Mouse (Mus musculus): ENCODE measurements at regions not wholly inside any gene's neighbourhood (a gene's known extent, or its start where the extent isn't known, plus 50 kb on each side); places are given as distances from the start of the nearest gene placed in this dataset.

- H3K4me3 ChIP-seq (ENCODE audit: extremely low read depth, insufficient read depth, insufficient read length) = no peak overlapping the region
- WGBS = 78% methylated on average over 4 of the region's 4 CpGs
- no peaks in the 10 kb centered on the region for H3K27me3 ChIP-seq (ENCODE audit: control insufficient read depth, insufficient read depth, low read length)
- H3K27ac ChIP-seq (ENCODE audit: insufficient read depth, low read length) = no peak overlapping the region
- no peak for DNase-seq (ENCODE audit: low read depth in 1 of 2, low spot score in 2 of 2)
- no peaks in the 10 kb centered on the region for H3K36me3 ChIP-seq (ENCODE audit: control insufficient read depth, insufficient read depth, low read length)
- TF ChIP-seq CTCF (IDR thresholded peaks at IDR 0.05; ENCODE audit: extremely low read depth, insufficient read depth, insufficient read length, insufficient replicate concordance) = no peak
- peaks cover 10% of the 10 kb centered on the region; the same call in 1 of the 2 replicates for H3K4me1 ChIP-seq (ENCODE audit: control insufficient read depth, insufficient read depth, insufficient read length)
Measured at GRCm38 (mm10) chr17:88116321-88116720, 51.2 kb upstream of the Fbxo11 start.

- Histone ChIP-seq H3K27ac (ENCODE audit: insufficient read depth, low read length) (no peak overlapping the region), H3K27me3 (ENCODE audit: control insufficient read depth, insufficient read depth, low read length) (no peaks in the 10 kb centered on the region), H3K36me3 (ENCODE audit: control insufficient read depth, insufficient read depth, low read length) (no peaks in the 10 kb centered on the region), H3K4me1 (ENCODE audit: control insufficient read depth, insufficient read depth, insufficient read length) (peaks cover 8% of the 10 kb centered on the region; the same call in 1 of the 2 replicates), H3K4me3 (ENCODE audit: extremely low read depth, insufficient read depth, insufficient read length) (no peak overlapping the region)
- WGBS = 34% methylated on average over 4 of the region's 4 CpGs
- TF ChIP-seq POLR2A (IDR thresholded peaks at IDR 0.05; ENCODE audit: low read depth, low read length) (no peak), CTCF (IDR thresholded peaks at IDR 0.05; ENCODE audit: extremely low read depth, insufficient read depth, insufficient read length, insufficient replicate concordance) (no peak)
- DNase-seq (ENCODE audit: low read depth in 1 of 2, low spot score in 2 of 2) = no peak
Measured at GRCm38 (mm10) chr17:88118714-88119113, 53.6 kb upstream of the Fbxo11 start.

GRCm38 (mm10) chr17:88123711-88124110 is 58.6 kb upstream of the Fbxo11 start:
- peak in 1 of 2 experiments; percentile 71 for DNase-seq (ENCODE audit: low read depth in 1 of 2, low spot score in 2 of 2)
- Histone ChIP-seq H3K27me3 (ENCODE audit: control insufficient read depth, insufficient read depth, low read length) (no peaks in the 10 kb centered on the region), H3K27ac (ENCODE audit: insufficient read depth, low read length) (no peak overlapping the region), H3K4me3 (ENCODE audit: extremely low read depth, insufficient read depth, insufficient read length) (no peak overlapping the region), H3K4me1 (ENCODE audit: control insufficient read depth, insufficient read depth, insufficient read length) (peaks cover 5% of the 10 kb centered on the region; the same call in 1 of the 2 replicates), H3K36me3 (ENCODE audit: control insufficient read depth, insufficient read depth, low read length) (no peaks in the 10 kb centered on the region)
- WGBS = 36% methylated on average over 3 of the region's 3 CpGs
- no peak for TF ChIP-seq POLR2A (IDR thresholded peaks at IDR 0.05; ENCODE audit: low read depth, low read length)
- TF ChIP-seq CTCF (IDR thresholded peaks at IDR 0.05; ENCODE audit: extremely low read depth, insufficient read depth, insufficient read length, insufficient replicate concordance) = no peak

- Histone ChIP-seq H3K4me1 (ENCODE audit: control insufficient read depth, insufficient read depth, insufficient read length) (peaks cover 5% of the 10 kb centered on the region; the same call in 1 of the 2 replicates), H3K27ac (ENCODE audit: insufficient read depth, low read length) (no peak overlapping the region), H3K36me3 (ENCODE audit: control insufficient read depth, insufficient read depth, low read length) (no peaks in the 10 kb centered on the region), H3K4me3 (ENCODE audit: extremely low read depth, insufficient read depth, insufficient read length) (no peak overlapping the region), H3K27me3 (ENCODE audit: control insufficient read depth, insufficient read depth, low read length) (no peaks in the 10 kb centered on the region)
- DNase-seq (ENCODE audit: low read depth in 1 of 2, low spot score in 2 of 2) = no peak
- TF ChIP-seq CTCF (IDR thresholded peaks at IDR 0.05; ENCODE audit: extremely low read depth, insufficient read depth, insufficient read length, insufficient replicate concordance) (no peak), POLR2A (IDR thresholded peaks at IDR 0.05; ENCODE audit: low read depth, low read length) (no peak)
- 35% methylated on average over 2 of the region's 2 CpGs for WGBS
Measured at GRCm38 (mm10) chr17:88127126-88127525, 62.0 kb upstream of the Fbxo11 start.

GRCm38 (mm10) chr17:88131297-88131696 is 66.2 kb upstream of the Fbxo11 start:
- no peak for DNase-seq (ENCODE audit: low read depth in 1 of 2, low spot score in 2 of 2)
- H3K36me3 ChIP-seq (ENCODE audit: control insufficient read depth, insufficient read depth, low read length) = no peaks in the 10 kb centered on the region
- H3K4me3 ChIP-seq (ENCODE audit: extremely low read depth, insufficient read depth, insufficient read length) = no peak overlapping the region
- WGBS = 61% methylated on average over 4 of the region's 4 CpGs
- H3K27me3 ChIP-seq (ENCODE audit: control insufficient read depth, insufficient read depth, low read length) = no peaks in the 10 kb centered on the region
- TF ChIP-seq POLR2A (IDR thresholded peaks at IDR 0.05; ENCODE audit: low read depth, low read length) (no peak), CTCF (IDR thresholded peaks at IDR 0.05; ENCODE audit: extremely low read depth, insufficient read depth, insufficient read length, insufficient replicate concordance) (no peak)
- no peaks in the 10 kb centered on the region for H3K4me1 ChIP-seq (ENCODE audit: control insufficient read depth, insufficient read depth, insufficient read length)
- no peak overlapping the region for H3K27ac ChIP-seq (ENCODE audit: insufficient read depth, low read length)

GRCm38 (mm10) chr17:88131980-88132379 is 66.9 kb upstream of the Fbxo11 start:
- H3K27me3 ChIP-seq (ENCODE audit: control insufficient read depth, insufficient read depth, low read length) = no peaks in the 10 kb centered on the region
- no peak overlapping the region for H3K27ac ChIP-seq (ENCODE audit: insufficient read depth, low read length)
- no peak for DNase-seq (ENCODE audit: low read depth in 1 of 2, low spot score in 2 of 2)
- H3K4me1 ChIP-seq (ENCODE audit: control insufficient read depth, insufficient read depth, insufficient read length) = no peaks in the 10 kb centered on the region
- no peaks in the 10 kb centered on the region for H3K36me3 ChIP-seq (ENCODE audit: control insufficient read depth, insufficient read depth, low read length)
- no peak overlapping the region for H3K4me3 ChIP-seq (ENCODE audit: extremely low read depth, insufficient read depth, insufficient read length)
- TF ChIP-seq CTCF (IDR thresholded peaks at IDR 0.05; ENCODE audit: extremely low read depth, insufficient read depth, insufficient read length, insufficient replicate concordance) = no peak
- TF ChIP-seq POLR2A (IDR thresholded peaks at IDR 0.05; ENCODE audit: low read depth, low read length) = no peak
- 92% methylated on average over 5 of the region's 5 CpGs for WGBS

GRCm38 (mm10) chr17:88132601-88133346 is 67.7 kb upstream of the Fbxo11 start:
- Histone ChIP-seq H3K27me3 (ENCODE audit: control insufficient read depth, insufficient read depth, low read length) (no peaks in the 10 kb centered on the region), H3K4me1 (ENCODE audit: control insufficient read depth, insufficient read depth, insufficient read length) (no peaks in the 10 kb centered on the region), H3K27ac (ENCODE audit: insufficient read depth, low read length) (no peak overlapping the region), H3K4me3 (ENCODE audit: extremely low read depth, insufficient read depth, insufficient read length) (no peak overlapping the region), H3K36me3 (ENCODE audit: control insufficient read depth, insufficient read depth, low read length) (no peaks in the 10 kb centered on the region)
- TF ChIP-seq CTCF (IDR thresholded peaks at IDR 0.05; ENCODE audit: extremely low read depth, insufficient read depth, insufficient read length, insufficient replicate concordance) (no peak), POLR2A (IDR thresholded peaks at IDR 0.05; ENCODE audit: low read depth, low read length) (no peak)
- no peak for DNase-seq (ENCODE audit: low read depth in 1 of 2, low spot score in 2 of 2)
- 32% methylated on average over 23 of the region's 23 CpGs for WGBS
